Mouse (Mus musculus) hindlimb bud, embryonic 11.5 days (tissue): ENCODE results near the gene Lrtm2.
"Not testable (repeated sequence)": the region's sequence is repeated elsewhere in the genome, so short reads cannot be mapped to it uniquely, and the experiment has no call there.

Experiments
- DNase-seq: peaks from one replicate; pipeline ENCODE4 v3.0.0-alpha.2; 2012; ENCODE audit warnings: low read depth, low spot score; ENCODE audit errors: extremely low spot score

Lrtm2 gene

GRCm38 (mm10) chr6:119330506-119330905, at the start of gene Lrtm2:
Gene Lrtm2 (minus strand): TSS chr6:119330766.
- no peak for DNase-seq

GRCm38 (mm10) chr6:119378631-119379030, 48.1 kb upstream of the Lrtm2 start:
- DNase-seq, result no peak

GRCm38 (mm10) chr6:119377613-119378012, 47.0 kb upstream of the Lrtm2 start:
- no peak for DNase-seq

GRCm38 (mm10) chr6:119375035-119375434, 44.5 kb upstream of the Lrtm2 start:
- DNase-seq, result no peak

- no peak for DNase-seq
These were observed 42.6 kb upstream of the Lrtm2 start for GRCm38 (mm10) chr6:119373000-119373705.

- no peak for DNase-seq
These were observed 41.7 kb upstream of the Lrtm2 start for GRCm38 (mm10) chr6:119372237-119372636.

- DNase-seq, result no peak
These were observed 41.1 kb upstream of the Lrtm2 start for GRCm38 (mm10) chr6:119371624-119372023.

GRCm38 (mm10) chr6:119367382-119367781, 36.8 kb upstream of the Lrtm2 start:
- DNase-seq, result no peak

- not testable (repeated sequence) for DNase-seq
These were observed 36.2 kb upstream of the Lrtm2 start for GRCm38 (mm10) chr6:119366800-119367199.

- no peak for DNase-seq
These were observed 33.0 kb upstream of the Lrtm2 start for GRCm38 (mm10) chr6:119363593-119363992.

GRCm38 (mm10) chr6:119360925-119361702, 30.5 kb upstream of the Lrtm2 start:
- no peak for DNase-seq

- not testable (repeated sequence) for DNase-seq
These were observed 29.7 kb upstream of the Lrtm2 start for GRCm38 (mm10) chr6:119360250-119360649.

GRCm38 (mm10) chr6:119358020-119358571, 27.5 kb upstream of the Lrtm2 start:
- DNase-seq, result no peak

- no peak for DNase-seq
These were observed 21.9 kb upstream of the Lrtm2 start for GRCm38 (mm10) chr6:119352501-119352900.

- DNase-seq, result no peak
These were observed 21.1 kb upstream of the Lrtm2 start for GRCm38 (mm10) chr6:119351656-119352055.

- DNase-seq, result no peak
These were observed 20.2 kb upstream of the Lrtm2 start for GRCm38 (mm10) chr6:119350703-119351198.

- peak; percentile 86 for DNase-seq
These were observed 17.7 kb upstream of the Lrtm2 start for GRCm38 (mm10) chr6:119348234-119348633.

- no peak for DNase-seq
These were observed 17.2 kb upstream of the Lrtm2 start for GRCm38 (mm10) chr6:119347813-119348212.

GRCm38 (mm10) chr6:119346257-119346656, 15.7 kb upstream of the Lrtm2 start:
- DNase-seq, result no peak

GRCm38 (mm10) chr6:119341409-119341808, 10.8 kb upstream of the Lrtm2 start:
- DNase-seq, result no peak

- DNase-seq, result no peak
These were observed 7.8 kb upstream of the Lrtm2 start for GRCm38 (mm10) chr6:119338121-119338912.
